Mouse (Mus musculus) lung, postnatal 14 days (tissue): ENCODE measurements around the gene Usp15.
A peak's percentile ranks its signal among the peaks of the same experiment; 100 is the strongest.

Experiments used
- DNase-seq: peaks from one replicate; pipeline ENCODE4 v3.0.0; 2021

The Usp15 gene

GRCm38 (mm10) chr10:123170898-123171297, 25.9 kb downstream of the Usp15 start:
- no peak for DNase-seq

- no peak for DNase-seq
These were observed 31.3 kb downstream of the Usp15 start for GRCm38 (mm10) chr10:123165542-123165941.

- peak; percentile 20 for DNase-seq
These were observed 36.3 kb downstream of the Usp15 start for GRCm38 (mm10) chr10:123160508-123160907.

DNA sequence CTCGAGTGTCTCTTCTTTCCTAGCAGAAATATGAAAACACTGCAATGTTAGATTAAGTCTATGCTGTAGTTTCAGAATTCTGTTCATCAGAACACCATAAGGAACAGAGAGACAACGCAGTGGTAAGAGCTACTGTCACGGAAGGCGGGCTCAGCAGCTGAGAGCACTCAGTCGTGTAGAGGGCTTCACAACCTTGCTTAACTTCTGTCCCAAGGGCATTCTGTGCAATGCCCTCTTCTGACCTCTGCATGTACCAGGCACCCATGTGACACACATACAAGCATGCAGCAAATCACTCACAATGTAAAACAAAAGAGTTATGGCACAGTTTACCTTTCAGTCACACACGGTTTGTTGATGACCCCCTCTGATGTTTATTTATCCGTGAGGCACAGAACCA, 37.5 kb downstream of the Usp15 start:
- no peak for DNase-seq

- DNase-seq, result no peak
These were observed 40.4 kb downstream of the Usp15 start for GRCm38 (mm10) chr10:123156392-123156791.

DNA sequence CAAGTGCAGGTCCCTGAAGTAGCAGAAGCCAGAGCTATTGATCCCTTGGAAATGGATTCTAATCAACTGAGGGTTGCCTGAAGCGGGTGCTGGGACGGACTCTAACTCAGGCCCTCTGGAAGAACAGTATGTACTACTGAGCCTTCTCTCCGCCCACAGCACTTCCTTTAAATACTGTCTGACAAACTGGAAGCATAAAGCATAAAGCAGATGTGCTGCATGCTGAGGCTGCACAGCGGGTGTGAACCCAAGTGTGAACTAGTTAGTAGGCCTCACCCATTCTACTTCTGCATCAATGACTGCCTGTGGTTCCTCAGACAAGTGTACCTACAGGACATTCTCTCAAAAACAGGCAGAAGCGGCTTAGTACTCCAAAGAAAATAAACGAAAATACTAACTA, 41.0 kb downstream of the Usp15 start:
- DNase-seq, result no peak

GRCm38 (mm10) chr10:123153321-123153720, 43.5 kb downstream of the Usp15 start:
- DNase-seq, result no peak

- DNase-seq, result no peak
These were observed 48.6 kb downstream of the Usp15 start for GRCm38 (mm10) chr10:123148025-123148814.

DNA sequence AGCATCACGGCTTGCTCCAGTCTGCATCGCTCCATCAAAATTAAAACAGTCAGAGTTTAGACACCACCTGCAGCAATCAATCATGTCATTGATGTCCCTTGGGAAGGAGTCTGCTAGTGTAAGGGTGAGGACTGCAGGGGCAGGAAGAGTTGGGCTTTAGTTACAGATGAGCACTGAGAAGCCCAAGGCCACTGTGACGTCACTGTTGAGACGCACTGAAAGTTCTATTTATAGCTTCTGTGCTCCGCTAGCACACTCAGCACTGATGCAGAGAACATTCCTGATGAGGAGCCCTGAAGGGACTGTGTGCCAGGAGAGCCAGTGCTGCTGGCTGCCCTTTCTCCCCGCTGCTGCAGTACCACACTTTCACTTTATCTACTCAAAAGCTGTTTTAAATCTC, 49.6 kb downstream of the Usp15 start:
- DNase-seq, result no peak

- no peak for DNase-seq
These were observed 50.4 kb downstream of the Usp15 start for GRCm38 (mm10) chr10:123146349-123146748.

DNA sequence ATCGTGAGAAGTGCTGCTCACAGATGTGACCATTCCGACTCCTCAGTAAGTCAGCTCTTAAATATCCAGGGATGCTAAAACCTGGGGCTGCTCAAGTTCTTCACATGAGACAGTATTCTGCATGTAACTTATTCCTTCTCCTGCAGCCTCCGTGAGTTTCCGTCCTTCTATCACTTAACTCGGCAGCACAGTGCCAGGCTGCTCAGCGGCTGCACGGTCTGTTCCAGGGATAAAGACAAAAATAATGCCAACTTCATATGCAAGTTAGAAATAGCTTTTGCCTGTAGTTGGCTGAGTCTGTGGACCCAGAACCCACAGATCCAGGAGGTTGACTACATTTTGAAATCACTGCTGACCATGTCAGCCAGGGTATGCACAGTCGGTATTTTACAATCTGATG, 52.5 kb downstream of the Usp15 start:
- no peak for DNase-seq

DNA sequence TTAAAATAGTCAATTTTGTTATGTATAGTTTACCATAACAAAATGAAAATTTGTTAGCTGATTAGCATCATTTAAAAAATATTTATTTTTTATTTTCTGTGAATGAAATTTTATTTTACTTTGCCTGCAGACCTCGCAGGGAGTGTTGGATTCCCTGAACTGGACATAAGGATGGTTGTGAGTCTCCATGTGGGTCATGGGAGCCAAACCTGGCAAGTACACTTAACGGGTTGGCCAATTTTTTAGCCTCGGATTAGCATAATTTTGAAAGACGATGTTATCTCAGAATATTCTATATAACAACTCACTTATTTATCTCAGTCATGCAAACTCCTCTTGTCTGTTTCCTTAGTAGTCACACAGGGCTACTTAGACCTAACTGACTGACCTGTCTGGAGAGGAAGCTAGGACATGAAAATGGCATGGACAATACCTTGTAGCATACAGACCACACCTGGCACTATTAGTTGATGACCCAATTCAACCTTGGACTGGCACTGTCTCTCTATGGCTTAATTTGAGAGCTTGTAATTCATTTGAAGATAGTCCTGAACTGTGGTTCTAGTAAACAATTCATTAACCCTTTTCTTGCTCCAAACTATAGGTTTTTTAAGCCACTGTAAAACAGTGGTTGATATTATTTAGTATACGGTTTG, 54.3 kb downstream of the Usp15 start:
- DNase-seq, result no peak

GRCm38 (mm10) chr10:123135818-123136217, 61.0 kb downstream of the Usp15 start:
- peak; percentile 19 for DNase-seq

DNA sequence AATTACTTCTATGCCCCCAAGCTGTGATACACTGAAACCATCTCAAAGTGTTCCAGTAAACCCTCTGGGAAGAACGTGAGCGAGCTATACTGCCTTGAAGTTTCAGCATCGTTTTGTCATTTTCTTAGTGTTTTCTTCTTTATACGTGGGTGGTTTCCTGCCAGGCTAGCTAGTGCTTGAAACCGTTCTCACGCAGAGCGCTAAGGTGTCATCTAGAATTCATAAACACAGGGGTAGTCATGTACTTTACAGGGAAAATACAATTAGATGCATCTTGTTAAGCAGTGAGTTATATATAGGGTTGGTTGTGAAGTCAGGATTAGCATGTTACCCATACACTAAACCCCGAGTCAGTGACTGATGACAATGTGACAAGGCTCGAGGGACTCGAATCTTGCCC, 65.3 kb downstream of the Usp15 start:
- DNase-seq, result no peak

DNA sequence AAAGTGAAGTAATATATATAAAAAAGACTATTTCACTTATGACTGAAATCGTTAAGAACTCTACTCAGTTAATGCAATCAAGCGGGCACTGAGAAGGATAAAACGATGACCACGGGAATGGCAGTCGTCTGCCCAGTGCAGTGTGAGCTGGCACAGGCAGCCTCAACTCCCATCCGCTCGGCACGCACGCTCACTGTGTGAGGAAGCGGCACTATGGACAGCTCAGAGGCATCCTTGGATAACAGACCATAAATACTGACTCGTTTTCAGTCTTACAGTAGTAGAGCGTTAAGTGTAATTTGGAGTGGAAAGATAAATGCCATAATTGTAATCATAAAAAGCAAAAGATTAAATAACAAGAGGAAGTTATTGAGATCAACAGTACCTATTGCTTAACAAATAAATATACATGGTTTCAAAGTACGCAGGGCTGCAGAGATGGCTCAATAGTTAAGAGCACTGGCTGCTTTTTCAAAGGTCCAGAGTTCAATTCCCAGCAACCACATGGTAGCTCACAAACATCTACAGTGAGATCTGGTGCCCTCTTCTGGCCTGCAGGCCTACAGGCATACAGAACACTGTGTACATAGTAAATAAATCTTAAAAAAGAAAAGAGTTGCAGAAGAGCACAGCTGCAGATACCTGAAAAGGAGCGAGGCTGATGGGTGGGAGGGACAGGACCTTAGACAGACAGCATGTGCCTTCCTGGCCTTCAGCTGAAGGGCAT, 76.0 kb downstream of the Usp15 start:
- no peak for DNase-seq

- no peak for DNase-seq
These were observed 79.9 kb downstream of the Usp15 start for GRCm38 (mm10) chr10:123116861-123117260.

GRCm38 (mm10) chr10:123113466-123113865, 83.3 kb downstream of the Usp15 start:
- DNase-seq, result no peak

- DNase-seq, result no peak
These were observed 84.0 kb downstream of the Usp15 start for GRCm38 (mm10) chr10:123112787-123113168.

- no peak for DNase-seq
These were observed 84.6 kb downstream of the Usp15 start for GRCm38 (mm10) chr10:123112056-123112786.

- DNase-seq, result no peak
These were observed 86.2 kb downstream of the Usp15 start for GRCm38 (mm10) chr10:123110548-123110947.

GRCm38 (mm10) chr10:123108527-123108926, 88.3 kb downstream of the Usp15 start:
- DNase-seq, result no peak

DNA sequence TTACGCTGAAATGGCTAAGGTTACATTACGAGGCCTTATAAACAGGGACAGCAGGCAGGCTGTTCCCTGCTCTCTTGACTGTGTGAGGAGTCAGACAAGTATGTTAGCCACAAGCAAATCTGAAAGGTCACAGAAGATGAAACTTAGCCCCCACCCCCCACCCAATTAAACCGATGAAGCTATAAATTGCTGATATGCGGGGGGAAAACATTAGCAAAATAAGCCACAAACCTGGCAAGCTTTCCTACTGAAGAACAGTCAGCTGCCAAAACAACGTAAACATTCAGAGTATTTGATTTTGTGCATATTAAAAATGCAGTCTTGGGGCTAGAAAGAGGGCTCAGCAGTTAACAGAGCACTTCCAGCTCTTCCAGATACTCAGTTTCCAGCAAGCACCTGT, 88.7 kb downstream of the Usp15 start:
- no peak for DNase-seq

DNA sequence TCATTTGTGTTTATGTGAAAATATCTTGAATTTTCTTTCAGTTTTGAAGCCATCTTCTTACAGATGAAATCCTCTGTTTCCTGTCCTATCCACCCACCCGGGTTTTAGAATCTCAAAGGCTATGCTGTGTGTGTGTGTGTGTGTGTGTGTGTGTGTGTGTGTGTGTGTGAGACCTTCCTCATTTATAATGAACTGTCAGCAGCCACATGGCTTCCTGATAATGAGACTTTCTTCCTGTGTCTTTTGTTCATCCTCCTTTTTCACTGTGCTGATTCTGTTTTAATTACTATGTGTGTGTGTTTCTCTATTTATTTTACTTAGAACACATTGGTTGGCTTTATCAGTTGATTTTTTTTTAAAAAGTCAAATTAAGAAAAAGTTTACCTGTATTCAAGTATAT, 95.5 kb downstream of the Usp15 start:
- no peak for DNase-seq
